ENCODE assay signal across 21 mouse cellular contexts in the genomic region with DNA sequence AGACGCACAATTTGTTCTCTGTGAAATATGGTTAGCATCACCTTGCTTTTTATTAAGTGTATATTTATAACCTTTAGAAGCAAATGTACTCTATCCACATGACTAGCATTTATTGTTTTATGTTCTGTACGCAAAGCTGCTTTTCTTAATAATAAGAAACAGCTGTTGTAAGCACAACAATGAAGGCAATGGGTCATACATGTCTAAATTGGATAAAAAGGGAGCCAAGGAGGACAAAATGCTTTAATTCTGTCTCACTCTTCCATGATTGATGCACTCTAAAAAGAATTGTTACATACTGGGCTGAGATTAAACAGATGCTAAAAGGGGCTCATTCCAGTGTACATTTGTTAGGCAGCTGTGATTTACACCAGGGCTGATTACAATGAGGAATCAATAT.
DNase-seq lines count a peak whose midpoint lies in the region; ATAC-seq and TF ChIP-seq lines count a peak whose summit lies in the region.
"Had no signal": no experiment of that assay in that cellular context is flagged by ENCODE, and none has a peak within 500 bp of the region (broad histone marks: within the 10 kb centered on the region; RNA-seq: fewer than 3 reads in every experiment).

No protein-coding gene starts in this region.

- 51% methylated on average over 2 of the region's 2 CpGs for WGBS in kidney, embryonic 16.5 days
- 48% methylated on average over 2 of the region's 2 CpGs for WGBS in stomach, embryonic 14.5 days
- 46% methylated on average over 2 of the region's 2 CpGs for WGBS in stomach, postnatal 0 days
- WGBS in limb, embryonic 12.5 days: 29% methylated on average over 2 of the region's 2 CpGs
- WGBS in neural tube, embryonic 15.5 days: 64% methylated on average over 2 of the region's 2 CpGs

- no peak overlapping the region for H3K27ac ChIP-seq in kidney, embryonic 16.5 days (ENCODE audit: low read length)
- H3K27ac ChIP-seq in stomach, embryonic 14.5 days (ENCODE audit: low read length): no peak overlapping the region
- H3K27ac ChIP-seq in stomach, postnatal 0 days (replicated peaks): no peak overlapping the region
- no peak overlapping the region for H3K27ac ChIP-seq in limb, embryonic 12.5 days
- H3K27ac ChIP-seq in neural tube, embryonic 15.5 days (replicated peaks): no peak overlapping the region
- H3K27ac ChIP-seq: embryonic facial prominence, embryonic 12.5 days; forebrain, embryonic 12.5 days; heart, adult 2 months; heart, embryonic 15.5 days; hindbrain, embryonic 10.5 days; hindbrain, embryonic 14.5 days had no signal

- H3K36me3 ChIP-seq in kidney, embryonic 16.5 days (ENCODE audit: insufficient read depth, low read length): no peaks in the 10 kb centered on the region
- H3K36me3 ChIP-seq in stomach, embryonic 14.5 days (ENCODE audit: control insufficient read depth, insufficient read depth, low read length): no peaks in the 10 kb centered on the region
- H3K36me3 ChIP-seq in stomach, postnatal 0 days (ENCODE audit: control insufficient read depth, insufficient read depth, low read length): no peaks in the 10 kb centered on the region
- H3K36me3 ChIP-seq in limb, embryonic 12.5 days: no peaks in the 10 kb centered on the region
- H3K36me3 ChIP-seq in neural tube, embryonic 15.5 days: no peaks in the 10 kb centered on the region
- H3K36me3 ChIP-seq: embryonic facial prominence, embryonic 12.5 days; forebrain, embryonic 12.5 days; heart, embryonic 15.5 days; hindbrain, embryonic 10.5 days had no signal

- H3K4me1 ChIP-seq in kidney, embryonic 16.5 days (ENCODE audit: insufficient read depth, low read length): no peaks in the 10 kb centered on the region
- H3K4me1 ChIP-seq in stomach, embryonic 14.5 days (ENCODE audit: control insufficient read depth, insufficient read depth, low read length): no peaks in the 10 kb centered on the region
- no peaks in the 10 kb centered on the region for H3K4me1 ChIP-seq in stomach, postnatal 0 days (replicated peaks; ENCODE audit: control insufficient read depth, insufficient read depth)
- no peaks in the 10 kb centered on the region for H3K4me1 ChIP-seq in limb, embryonic 12.5 days (replicated peaks)
- H3K4me1 ChIP-seq in neural tube, embryonic 15.5 days: no peaks in the 10 kb centered on the region
- H3K4me1 ChIP-seq: embryonic facial prominence, embryonic 12.5 days; forebrain, embryonic 12.5 days; heart, embryonic 15.5 days; hindbrain, embryonic 10.5 days had no signal

- TF ChIP-seq CTCF in stomach, postnatal 0 days (IDR thresholded peaks at IDR 0.05; ENCODE audit: low read depth): no peak

- no peak overlapping the region for H3K4me2 ChIP-seq in kidney, embryonic 16.5 days (replicated peaks; ENCODE audit: low read depth, low read length)
- no peak overlapping the region for H3K4me2 ChIP-seq in stomach, embryonic 14.5 days (replicated peaks; ENCODE audit: low read depth, low read length)
- H3K4me2 ChIP-seq in stomach, postnatal 0 days (replicated peaks; ENCODE audit: low read depth): no peak overlapping the region
- no peak overlapping the region for H3K4me2 ChIP-seq in limb, embryonic 12.5 days
- H3K4me2 ChIP-seq in neural tube, embryonic 15.5 days: no peak overlapping the region
- H3K4me2 ChIP-seq: embryonic facial prominence, embryonic 12.5 days; forebrain, embryonic 12.5 days; heart, embryonic 11.5 days; heart, embryonic 15.5 days; hindbrain, embryonic 14.5 days had no signal

- H3K4me3 ChIP-seq in kidney, embryonic 16.5 days (ENCODE audit: low read length): no peak overlapping the region
- no peak overlapping the region for H3K4me3 ChIP-seq in stomach, embryonic 14.5 days (ENCODE audit: low read depth, low read length)
- H3K4me3 ChIP-seq in stomach, postnatal 0 days (ENCODE audit: low read depth, low read length): no peak overlapping the region
- no peak overlapping the region for H3K4me3 ChIP-seq in limb, embryonic 12.5 days (replicated peaks)
- no peak overlapping the region for H3K4me3 ChIP-seq in neural tube, embryonic 15.5 days (replicated peaks)
- H3K4me3 ChIP-seq: embryonic facial prominence, embryonic 12.5 days; forebrain, embryonic 12.5 days; heart, adult 2 months; heart, embryonic 15.5 days; hindbrain, embryonic 10.5 days had no signal

- H3K9me3 ChIP-seq in kidney, embryonic 16.5 days (ENCODE audit: low read length): no peaks in the 10 kb centered on the region
- no peaks in the 10 kb centered on the region for H3K9me3 ChIP-seq in stomach, embryonic 14.5 days (ENCODE audit: control insufficient read depth, low read depth, low read length)
- H3K9me3 ChIP-seq in stomach, postnatal 0 days (ENCODE audit: control insufficient read depth, low read length): no peaks in the 10 kb centered on the region
- H3K9me3 ChIP-seq in limb, embryonic 12.5 days: no peaks in the 10 kb centered on the region
- no peaks in the 10 kb centered on the region for H3K9me3 ChIP-seq in neural tube, embryonic 15.5 days (replicated peaks)
- H3K9me3 ChIP-seq: embryonic facial prominence, embryonic 12.5 days; forebrain, embryonic 12.5 days; heart, embryonic 15.5 days; hindbrain, embryonic 10.5 days had no signal

- H3K27me3 ChIP-seq in kidney, embryonic 16.5 days (ENCODE audit: insufficient read depth, low read length): no peaks in the 10 kb centered on the region
- no peaks in the 10 kb centered on the region for H3K27me3 ChIP-seq in stomach, embryonic 14.5 days (ENCODE audit: control insufficient read depth, insufficient read depth, low read length)
- no peaks in the 10 kb centered on the region for H3K27me3 ChIP-seq in stomach, postnatal 0 days (ENCODE audit: control insufficient read depth, insufficient read depth, low read length)
- H3K27me3 ChIP-seq in limb, embryonic 12.5 days: no peaks in the 10 kb centered on the region
- H3K27me3 ChIP-seq in neural tube, embryonic 15.5 days (replicated peaks): no peaks in the 10 kb centered on the region
- H3K27me3 ChIP-seq: embryonic facial prominence, embryonic 12.5 days; forebrain, embryonic 12.5 days; heart, embryonic 15.5 days had no signal

- no peak overlapping the region for H3K9ac ChIP-seq in kidney, embryonic 16.5 days (replicated peaks; ENCODE audit: low read length)
- H3K9ac ChIP-seq in stomach, embryonic 14.5 days (replicated peaks; ENCODE audit: low read depth, low read length): no peak overlapping the region
- H3K9ac ChIP-seq in stomach, postnatal 0 days (ENCODE audit: low read length): no peak overlapping the region
- no peak overlapping the region for H3K9ac ChIP-seq in limb, embryonic 12.5 days (replicated peaks)
- H3K9ac ChIP-seq in neural tube, embryonic 15.5 days (replicated peaks): no peak overlapping the region
- H3K9ac ChIP-seq: embryonic facial prominence, embryonic 12.5 days; forebrain, embryonic 12.5 days; heart, embryonic 15.5 days; hindbrain, embryonic 14.5 days had no signal

- ATAC-seq in kidney, embryonic 16.5 days (ENCODE audit: low FRiP score, low TSS enrichment): peak; percentile 87; the same call in 1 of the 2 replicates
- ATAC-seq in stomach, embryonic 14.5 days (ENCODE audit: insufficient number of reproducible peaks, insufficient read depth, low FRiP score, low read depth): peak; percentile 49; the same call in 1 of the 2 replicates
- ATAC-seq in stomach, postnatal 0 days (ENCODE audit: low FRiP score, low TSS enrichment): no peak
- ATAC-seq in limb, embryonic 12.5 days (ENCODE audit: insufficient number of reproducible peaks, insufficient read depth, low FRiP score, low TSS enrichment, low read depth): peak; percentile 26; the same call in 1 of the 2 replicates
- ATAC-seq in neural tube, embryonic 15.5 days (ENCODE audit: low FRiP score): no peak
- ATAC-seq: forebrain, embryonic 16.5 days had no signal

- TF ChIP-seq EP300 in stomach, postnatal 0 days (optimal IDR thresholded peaks at IDR 0.05): no peak

- DNase-seq in kidney, adult 18-20 months: no peak
- no peak for DNase-seq in stomach, postnatal 0 days (ENCODE audit: low spot score)
- DNase-seq in layer of hippocampus, postnatal 25 days (ENCODE audit: extremely low spot score in 1 of 2, low spot score in 1 of 2): no peak
- DNase-seq: adrenal gland, postnatal 10 days; cerebellum, adult 11 months; cerebellum, adult 8-10 months; cerebellum, postnatal 14 days; embryo, embryonic 11 days; gastrocnemius, postnatal 14 days; heart, adult 2 months had no signal

Comparison
In these comparisons a context has a peak if more than half of its experiments do, and no peak if none do; other contexts are left out.
1. ATAC-seq: peak in kidney, embryonic 16.5 days (single experiment), stomach, embryonic 14.5 days (single experiment) and limb, embryonic 12.5 days (single experiment); none in stomach, postnatal 0 days (single experiment) and neural tube, embryonic 15.5 days (single experiment).